Mouse (Mus musculus): Measurements from ENCODE around the gene Sgms2. TPM values are rescaled to one million over a fixed set of nuclear protein-coding genes. Genes with fewer than 3 reads are reported as not detected.

The Sgms2 gene
- total and polyA plus RNA-seq, 3 experiments, result not detected

DNA sequence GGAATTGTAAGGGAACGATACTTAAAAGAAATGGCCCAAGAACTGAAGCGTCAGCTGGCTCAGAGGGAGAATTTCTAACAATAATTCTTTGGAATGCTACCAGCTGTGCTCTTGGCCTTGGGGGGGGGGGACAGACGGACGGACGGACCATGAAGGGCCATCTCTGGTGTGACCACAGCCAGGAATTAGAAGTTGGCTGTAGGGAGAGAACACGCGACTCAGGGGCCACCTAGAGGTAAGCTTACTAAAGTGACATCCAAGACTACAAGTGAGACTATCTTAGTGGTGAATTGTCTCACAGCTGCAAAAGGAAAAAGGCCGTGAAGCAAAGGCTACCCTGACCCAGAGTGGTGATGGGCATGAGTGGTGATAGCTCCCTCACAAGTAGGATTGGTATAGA lies 20.4 kb upstream of the Sgms2 start:
- Histone ChIP-seq H3K79me2 (ENCODE audit: control insufficient read depth, insufficient read depth, low read length, poor library complexity) (no peaks in the 10 kb centered on the region), H3K27ac (ENCODE audit: control insufficient read depth, low read depth, low read length) (no peak overlapping the region), H3K27me3 (ENCODE audit: control insufficient read depth in 1 of 2, insufficient read depth in 2 of 2, low read length in 2 of 2) (no peaks in the 10 kb centered on the region), H3K4me1 (ENCODE audit: control insufficient read depth in 1 of 2, insufficient read depth in 2 of 2, low read length in 2 of 2) (no peaks in the 10 kb centered on the region), H3K9me3 (replicated peaks; ENCODE audit: insufficient read depth, low read length) (no peaks in the 10 kb centered on the region), H3K9ac (ENCODE audit: control insufficient read depth, low read depth, low read length, poor library complexity, severe bottlenecking) (no peak overlapping the region), H3K36me3 (ENCODE audit: control insufficient read depth in 1 of 2, insufficient read depth in 2 of 2, low read length in 2 of 2) (no peaks in the 10 kb centered on the region), H3K4me3 (ENCODE audit: control insufficient read depth in 1 of 2, insufficient read depth in 1 of 2, low read depth in 2 of 2, low read length in 2 of 2) (no peak overlapping the region)
- TF ChIP-seq GABPA (IDR thresholded peaks at IDR 0.05; ENCODE audit: low read depth, low read length) (no peak), POLR2AphosphoS2 (IDR thresholded peaks at IDR 0.05; ENCODE audit: low read length) (no peak), MYB (IDR thresholded peaks at IDR 0.05; ENCODE audit: low read depth, low read length) (no peak), MXI1 (IDR thresholded peaks at IDR 0.05; ENCODE audit: low read depth, low read length) (no peak), TAL1 (IDR thresholded peaks at IDR 0.05; ENCODE audit: low read length) (no peak), MAZ (IDR thresholded peaks at IDR 0.05; ENCODE audit: low read depth, low read length) (no peak), GATA1 (IDR thresholded peaks at IDR 0.05; ENCODE audit: low read depth, low read length) (no peak)
- DNase-seq (ENCODE audit: low read depth, low spot score), result no peak

DNA sequence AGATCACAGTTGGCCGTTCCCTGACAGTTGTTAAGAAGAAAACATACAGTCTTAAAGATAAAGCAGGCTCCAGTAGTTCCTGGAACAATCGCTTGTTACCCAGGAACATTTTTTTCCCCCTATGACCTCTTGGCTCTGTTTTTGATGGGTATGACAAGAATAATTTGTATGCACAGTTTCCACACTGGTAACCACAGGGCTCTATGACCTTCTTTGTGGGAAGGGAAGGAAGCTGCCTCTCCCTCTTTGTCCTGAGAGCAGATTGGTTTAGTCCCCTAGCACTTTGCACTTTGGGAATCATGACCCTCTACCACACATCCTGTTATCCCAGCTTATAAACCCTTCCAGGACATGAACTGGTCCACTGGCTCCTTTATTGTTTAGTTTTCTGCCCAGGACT lies 16.8 kb upstream of the Sgms2 start:
- no peak for DNase-seq (ENCODE audit: low read depth, low spot score)
- H3K36me3 ChIP-seq (ENCODE audit: control insufficient read depth in 1 of 2, insufficient read depth in 2 of 2, low read length in 2 of 2), result no peaks in the 10 kb centered on the region
- no peak overlapping the region for H3K27ac ChIP-seq (ENCODE audit: control insufficient read depth, low read depth, low read length)
- no peaks in the 10 kb centered on the region for H3K4me1 ChIP-seq (ENCODE audit: control insufficient read depth in 1 of 2, insufficient read depth in 2 of 2, low read length in 2 of 2)
- H3K9ac ChIP-seq (ENCODE audit: control insufficient read depth, low read depth, low read length, poor library complexity, severe bottlenecking), result no peak overlapping the region
- H3K4me3 ChIP-seq (ENCODE audit: control insufficient read depth in 1 of 2, insufficient read depth in 1 of 2, low read depth in 2 of 2, low read length in 2 of 2), result no peak overlapping the region
- TF ChIP-seq TCF12 (IDR thresholded peaks at IDR 0.05; ENCODE audit: low read depth, low read length), result no peak
- no peaks in the 10 kb centered on the region for H3K9me3 ChIP-seq (replicated peaks; ENCODE audit: insufficient read depth, low read length)
- H3K79me2 ChIP-seq (ENCODE audit: control insufficient read depth, insufficient read depth, low read length, poor library complexity), result no peaks in the 10 kb centered on the region
- H3K27me3 ChIP-seq (ENCODE audit: control insufficient read depth in 1 of 2, insufficient read depth in 2 of 2, low read length in 2 of 2), result no peaks in the 10 kb centered on the region

DNA sequence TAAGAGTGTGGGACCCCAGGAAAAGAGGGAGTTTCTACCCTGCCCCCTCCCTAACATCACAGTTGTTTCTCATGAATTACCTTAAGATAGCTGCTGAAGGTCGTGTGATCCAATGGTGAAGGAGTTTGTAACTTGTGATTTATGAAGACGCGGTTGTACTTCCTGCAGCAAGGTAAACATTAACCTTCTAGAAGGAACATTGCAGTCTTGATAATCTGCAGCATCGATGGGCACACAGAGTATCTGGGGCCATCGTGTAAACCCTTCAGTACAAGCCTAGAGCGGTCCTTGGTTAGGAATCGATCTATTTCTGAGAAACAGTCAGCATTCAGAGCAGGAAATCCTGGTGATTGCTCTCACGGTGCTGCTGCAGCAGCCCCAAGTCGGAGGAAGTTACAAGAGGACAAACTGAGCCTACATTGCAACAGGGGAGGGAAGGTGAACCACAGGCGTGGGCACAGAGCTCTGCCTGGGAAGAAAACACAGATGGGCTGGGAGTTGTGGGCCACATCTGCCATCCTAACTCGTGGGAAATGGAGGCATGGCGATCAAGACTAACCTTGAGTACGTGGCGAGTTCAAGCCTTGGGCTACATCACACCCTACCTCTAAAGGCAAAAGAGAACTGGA lies 13.5 kb upstream of the Sgms2 start:
- H3K9ac ChIP-seq (ENCODE audit: control insufficient read depth, low read depth, low read length, poor library complexity, severe bottlenecking), result no peak overlapping the region
- no peak overlapping the region for H3K27ac ChIP-seq (ENCODE audit: control insufficient read depth, low read depth, low read length)
- no peaks in the 10 kb centered on the region for H3K36me3 ChIP-seq (ENCODE audit: control insufficient read depth in 1 of 2, insufficient read depth in 2 of 2, low read length in 2 of 2)
- DNase-seq (ENCODE audit: low read depth, low spot score), result no peak
- TF ChIP-seq USF1 (IDR thresholded peaks at IDR 0.05; ENCODE audit: low read depth, low read length) (no peak), TAL1 (IDR thresholded peaks at IDR 0.05; ENCODE audit: low read length) (no peak), MXI1 (IDR thresholded peaks at IDR 0.05; ENCODE audit: low read depth, low read length) (no peak), E2F4 (IDR thresholded peaks at IDR 0.05; ENCODE audit: borderline replicate concordance, low read depth, low read length) (no peak), MYB (IDR thresholded peaks at IDR 0.05; ENCODE audit: low read depth, low read length) (no peak), TCF12 (IDR thresholded peaks at IDR 0.05; ENCODE audit: low read depth, low read length) (no peak), KAT2A (conservative IDR thresholded peaks at IDR 0.05; ENCODE audit: low read depth, low read length) (no peak), MAFK (IDR thresholded peaks at IDR 0.05; ENCODE audit: borderline replicate concordance, low read depth, low read length) (no peak), POLR2AphosphoS2 (IDR thresholded peaks at IDR 0.05; ENCODE audit: low read length) (no peak), MYC (IDR thresholded peaks at IDR 0.05; ENCODE audit: low read depth, low read length) (no peak), SIN3A (IDR thresholded peaks at IDR 0.05; ENCODE audit: low read length) (no peak), RCOR1 (IDR thresholded peaks at IDR 0.05; ENCODE audit: low read depth, low read length) (no peak)
- H3K4me3 ChIP-seq (ENCODE audit: control insufficient read depth in 1 of 2, insufficient read depth in 1 of 2, low read depth in 2 of 2, low read length in 2 of 2), result no peak overlapping the region
- no peaks in the 10 kb centered on the region for H3K4me1 ChIP-seq (ENCODE audit: control insufficient read depth in 1 of 2, insufficient read depth in 2 of 2, low read length in 2 of 2)
- H3K9me3 ChIP-seq (replicated peaks; ENCODE audit: insufficient read depth, low read length), result no peaks in the 10 kb centered on the region
- H3K79me2 ChIP-seq (ENCODE audit: control insufficient read depth, insufficient read depth, low read length, poor library complexity), result no peaks in the 10 kb centered on the region
- H3K27me3 ChIP-seq (ENCODE audit: control insufficient read depth in 1 of 2, insufficient read depth in 2 of 2, low read length in 2 of 2), result no peaks in the 10 kb centered on the region
